17 mouse cellular contexts compared by ENCODE assay signal in genomic region chr4:145411141-145411540, GRCm38 (mm10).
"Had no signal": no experiment of that assay in that cellular context is flagged by ENCODE, and none has a peak within 500 bp of the region (broad histone marks: within the 10 kb centered on the region; RNA-seq: fewer than 3 reads in every experiment).

No protein-coding gene starts in this region.

- ATAC-seq: lung, postnatal 0 days; midbrain, embryonic 13.5 days; midbrain, embryonic 15.5 days had no signal

- DNase-seq: lung, adult 18-20 months; lung, postnatal 14 days; lung, postnatal 36 days; right cerebral cortex, postnatal 14 days; thymus, adult 18-20 months; thymus, postnatal 14 days; thymus, postnatal 36 days had no signal

- H3K4me2 ChIP-seq: lung, embryonic 15.5 days; midbrain, embryonic 11.5 days; midbrain, embryonic 13.5 days; midbrain, embryonic 15.5 days; neural tube, embryonic 12.5 days; stomach, embryonic 15.5 days had no signal

- H3K9ac ChIP-seq: lung, embryonic 15.5 days; midbrain, embryonic 13.5 days; midbrain, embryonic 15.5 days; neural tube, embryonic 12.5 days; stomach, embryonic 15.5 days had no signal

- H3K27me3 ChIP-seq: lung, embryonic 15.5 days; megakaryocyte, embryonic 14.5 days; midbrain, embryonic 13.5 days; midbrain, embryonic 15.5 days; neural tube, embryonic 12.5 days; stomach, embryonic 15.5 days had no signal

- H3K27ac ChIP-seq: lung, embryonic 15.5 days; macrophage; midbrain, embryonic 13.5 days; midbrain, embryonic 15.5 days; neural tube, embryonic 12.5 days; stomach, embryonic 15.5 days; stomach, postnatal 0 days had no signal

- H3K9me3 ChIP-seq: lung, embryonic 15.5 days; neural tube, embryonic 12.5 days; stomach, embryonic 15.5 days had no signal

- H3K4me1 ChIP-seq: lung, embryonic 15.5 days; megakaryocyte, embryonic 14.5 days; midbrain, embryonic 13.5 days; midbrain, embryonic 15.5 days; neural tube, embryonic 12.5 days; stomach, embryonic 15.5 days had no signal

- H3K36me3 ChIP-seq: lung, embryonic 15.5 days; midbrain, embryonic 13.5 days; midbrain, embryonic 15.5 days; neural tube, embryonic 12.5 days; stomach, embryonic 15.5 days had no signal

- H3K4me3 ChIP-seq: lung, embryonic 15.5 days; megakaryocyte, embryonic 14.5 days; midbrain, embryonic 13.5 days; midbrain, embryonic 15.5 days; neural tube, embryonic 12.5 days; stomach, embryonic 15.5 days had no signal
